23 mouse cellular contexts compared by ENCODE assay signal in genomic region chr11:32746475-32746874, GRCm38 (mm10).
DNase-seq lines count a peak whose midpoint lies in the region; ATAC-seq lines count a peak whose summit lies in the region.
"Had no signal": no experiment of that assay in that cellular context is flagged by ENCODE, and none has a peak within 500 bp of the region (broad histone marks: within the 10 kb centered on the region; RNA-seq: fewer than 3 reads in every experiment).

No protein-coding gene starts in this region.

- H3K9ac ChIP-seq in liver, embryonic 12.5 days: no peak overlapping the region
- H3K9ac ChIP-seq in intestine, embryonic 16.5 days (ENCODE audit: low read depth, low read length): no peak overlapping the region
- H3K9ac ChIP-seq: embryonic facial prominence, embryonic 13.5 days; embryonic facial prominence, embryonic 15.5 days; forebrain, embryonic 13.5 days; forebrain, embryonic 15.5 days; forebrain, postnatal 0 days had no signal

- H3K27ac ChIP-seq in liver, embryonic 12.5 days: no peak overlapping the region
- H3K27ac ChIP-seq in intestine, embryonic 16.5 days (ENCODE audit: low read length): peak overlapping the region; percentile 7; the same call in 1 of the 2 replicates
- H3K27ac ChIP-seq: embryonic facial prominence, embryonic 13.5 days; embryonic facial prominence, embryonic 15.5 days; forebrain, embryonic 13.5 days; forebrain, embryonic 15.5 days had no signal

- H3K4me3 ChIP-seq in liver, embryonic 12.5 days: no peak overlapping the region
- no peak overlapping the region for H3K4me3 ChIP-seq in intestine, embryonic 16.5 days (ENCODE audit: low read length)
- H3K4me3 ChIP-seq: embryonic facial prominence, embryonic 13.5 days; embryonic facial prominence, embryonic 15.5 days; erythroblast, embryonic 14.5 days; forebrain, embryonic 13.5 days; forebrain, embryonic 15.5 days had no signal

- intact Hi-C loops in left cerebral cortex, postnatal 14 days (cut with DNase I): no loop called here

- 0 out of 2 replicates have a peak overlapping the region, but pooled peaks have one; percentile 20 for H3K4me2 ChIP-seq in liver, embryonic 12.5 days
- no peak overlapping the region for H3K4me2 ChIP-seq in intestine, embryonic 16.5 days (ENCODE audit: low read depth, low read length)
- H3K4me2 ChIP-seq: embryonic facial prominence, embryonic 13.5 days; embryonic facial prominence, embryonic 15.5 days; forebrain, embryonic 13.5 days; forebrain, embryonic 15.5 days had no signal

- 81% methylated on average over 3 of the region's 3 CpGs for WGBS in liver, embryonic 12.5 days (ENCODE audit: insufficient replicate concordance)
- WGBS in intestine, embryonic 16.5 days: 48% methylated on average over 3 of the region's 3 CpGs

- DNase-seq in liver: no peak
- DNase-seq in gonadal fat pad, adult 2 months (ENCODE audit: low read depth): peak; percentile 45
- no peak for DNase-seq in spleen, adult 12 weeks (ENCODE audit: low spot score)
- DNase-seq in cerebellum, postnatal 4 days (ENCODE audit: low spot score in 2 of 2): no peak
- DNase-seq in left cerebral cortex, postnatal 14 days (ENCODE audit: low spot score in 2 of 2): no peak
- DNase-seq: adrenal gland, adult 2 months; adrenal gland, postnatal 10 days; adrenal gland, postnatal 25 days; cerebellum, adult 11 months; cerebellum, adult 18-20 months; cerebellum, adult 8-10 months; cerebellum, adult 9-11 months; cerebellum, postnatal 14 days; cerebellum, postnatal 36 days; embryo, embryonic 11 days; forebrain, postnatal 0 days had no signal

- no peaks in the 10 kb centered on the region for H3K9me3 ChIP-seq in liver, embryonic 12.5 days (replicated peaks)
- no peaks in the 10 kb centered on the region for H3K9me3 ChIP-seq in intestine, embryonic 16.5 days (ENCODE audit: control insufficient read depth, low read length)
- H3K9me3 ChIP-seq: embryonic facial prominence, embryonic 13.5 days; embryonic facial prominence, embryonic 15.5 days; forebrain, embryonic 13.5 days; forebrain, embryonic 15.5 days had no signal

- peaks cover 47% of the 10 kb centered on the region for H3K4me1 ChIP-seq in liver, embryonic 12.5 days
- peaks cover 9% of the 10 kb centered on the region; the same call in 1 of the 2 replicates for H3K4me1 ChIP-seq in intestine, embryonic 16.5 days (ENCODE audit: control insufficient read depth, insufficient read depth, low read length)
- H3K4me1 ChIP-seq: forebrain, embryonic 13.5 days; forebrain, embryonic 15.5 days had no signal

- H3K27me3 ChIP-seq in liver, embryonic 12.5 days (replicated peaks): no peaks in the 10 kb centered on the region
- H3K27me3 ChIP-seq in intestine, embryonic 16.5 days (replicated peaks; ENCODE audit: control insufficient read depth, insufficient read depth, low read length): no peaks in the 10 kb centered on the region
- H3K27me3 ChIP-seq: embryonic facial prominence, embryonic 13.5 days; embryonic facial prominence, embryonic 15.5 days; forebrain, embryonic 13.5 days; forebrain, embryonic 15.5 days had no signal

- H3K36me3 ChIP-seq in liver, embryonic 12.5 days: peaks cover 54% of the 10 kb centered on the region
- H3K36me3 ChIP-seq in intestine, embryonic 16.5 days (ENCODE audit: control insufficient read depth, insufficient read depth, low read length): peaks cover 10% of the 10 kb centered on the region; the same call in 1 of the 2 replicates

- ATAC-seq in liver, embryonic 12.5 days: no peak
- ATAC-seq in intestine, embryonic 16.5 days: peak; percentile 41
- ATAC-seq: forebrain, embryonic 13.5 days; forebrain, embryonic 15.5 days; forebrain, postnatal 0 days had no signal
